Mouse (Mus musculus): ENCODE data around the gene Fars2. TPM values are rescaled to one million over a fixed set of nuclear protein-coding genes. Genes with fewer than 3 reads are reported as not detected.

Fars2 gene
- polyA plus RNA-seq, 1 experiment, result 34.9 TPM

DNA sequence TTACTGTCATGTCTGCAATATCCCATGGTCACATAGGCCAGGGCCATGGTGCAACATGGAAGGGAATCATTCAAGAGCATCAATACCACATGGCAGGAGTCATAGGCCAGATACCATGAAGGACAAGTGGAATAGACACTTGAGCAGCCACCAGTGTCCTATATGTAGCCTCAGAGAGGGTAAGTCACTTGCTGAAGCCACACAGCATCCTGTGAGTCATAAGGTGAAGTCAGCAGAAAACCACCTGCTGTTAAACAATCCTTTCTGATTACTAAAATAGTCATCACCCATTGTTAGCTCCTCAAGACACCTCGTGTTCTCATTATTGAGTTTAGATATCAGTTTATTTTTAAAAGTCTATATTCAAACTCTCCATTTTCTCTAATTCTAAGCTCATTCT, 395.9 kb downstream of the Fars2 start:
- H3K4me1 ChIP-seq (ENCODE audit: control insufficient read depth, insufficient read depth, low read length), result no peaks in the 10 kb centered on the region
- H3K4me3 ChIP-seq (replicated peaks; ENCODE audit: extremely low read depth, low read depth, low read length), result no peak overlapping the region
- DNase-seq, result no peak
- TF ChIP-seq POLR2A (IDR thresholded peaks at IDR 0.05; ENCODE audit: borderline replicate concordance, extremely low read depth, low read depth, low read length) (no peak), CTCF (IDR thresholded peaks at IDR 0.05; ENCODE audit: insufficient read depth, low read length) (no peak)
- WGBS, result 79% methylated on average over 1 of the region's 1 CpGs

DNA sequence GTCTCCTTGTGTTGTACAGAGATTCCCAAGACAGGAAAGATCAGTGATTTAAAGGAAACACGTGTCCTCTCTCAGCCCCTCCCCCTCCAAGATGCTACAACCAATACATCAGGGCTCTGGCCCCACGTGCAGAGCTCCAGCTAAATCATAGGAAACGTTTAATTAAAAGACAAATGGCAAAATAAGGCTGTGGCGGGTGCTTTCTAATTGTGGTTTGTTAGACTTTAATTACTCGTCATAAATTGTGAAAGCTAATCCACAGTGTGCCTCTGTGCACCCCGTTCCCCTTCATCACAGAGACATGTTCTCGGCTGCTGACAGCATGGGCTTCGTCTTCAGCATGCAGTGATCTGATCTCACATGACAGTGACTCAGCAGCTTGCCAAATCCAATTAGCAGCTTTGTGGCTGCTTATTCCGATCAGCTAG, 400.9 kb downstream of the Fars2 start:
- 75% methylated on average over 9 of the region's 9 CpGs for WGBS
- H3K4me3 ChIP-seq (replicated peaks; ENCODE audit: extremely low read depth, low read depth, low read length), result no peak overlapping the region
- no peak for TF ChIP-seq POLR2A (IDR thresholded peaks at IDR 0.05; ENCODE audit: borderline replicate concordance, extremely low read depth, low read depth, low read length)
- TF ChIP-seq CTCF (IDR thresholded peaks at IDR 0.05; ENCODE audit: insufficient read depth, low read length), result no peak
- no peaks in the 10 kb centered on the region for H3K4me1 ChIP-seq (ENCODE audit: control insufficient read depth, insufficient read depth, low read length)
- DNase-seq, result no peak

DNA sequence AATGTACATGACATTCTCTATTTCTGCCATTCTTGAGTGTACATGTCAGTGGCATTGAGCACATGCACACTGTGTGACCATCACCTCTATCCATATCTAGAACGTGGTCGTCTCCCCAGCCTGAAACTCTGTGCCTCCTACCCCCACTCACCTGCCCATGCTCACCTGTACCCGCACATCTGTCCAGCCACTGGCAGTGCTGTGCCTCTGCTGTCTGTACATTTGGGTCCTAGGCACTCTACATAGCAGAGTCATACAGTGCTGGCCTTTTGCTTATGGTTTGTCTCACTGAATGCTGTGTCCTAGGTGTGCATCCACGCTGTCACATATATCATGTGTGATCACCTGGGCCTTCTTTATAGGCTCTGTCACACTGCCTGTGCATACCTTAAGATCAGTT, 410.5 kb downstream of the Fars2 start:
- DNase-seq, result no peak
- TF ChIP-seq CTCF (IDR thresholded peaks at IDR 0.05; ENCODE audit: insufficient read depth, low read length) (no peak), POLR2A (IDR thresholded peaks at IDR 0.05; ENCODE audit: borderline replicate concordance, extremely low read depth, low read depth, low read length) (no peak)
- WGBS, result 96% methylated on average over 4 of the region's 4 CpGs
- H3K4me1 ChIP-seq (ENCODE audit: control insufficient read depth, insufficient read depth, low read length), result peaks cover 2% of the 10 kb centered on the region; the same call in 1 of the 2 replicates
- H3K4me3 ChIP-seq (replicated peaks; ENCODE audit: extremely low read depth, low read depth, low read length), result no peak overlapping the region

DNA sequence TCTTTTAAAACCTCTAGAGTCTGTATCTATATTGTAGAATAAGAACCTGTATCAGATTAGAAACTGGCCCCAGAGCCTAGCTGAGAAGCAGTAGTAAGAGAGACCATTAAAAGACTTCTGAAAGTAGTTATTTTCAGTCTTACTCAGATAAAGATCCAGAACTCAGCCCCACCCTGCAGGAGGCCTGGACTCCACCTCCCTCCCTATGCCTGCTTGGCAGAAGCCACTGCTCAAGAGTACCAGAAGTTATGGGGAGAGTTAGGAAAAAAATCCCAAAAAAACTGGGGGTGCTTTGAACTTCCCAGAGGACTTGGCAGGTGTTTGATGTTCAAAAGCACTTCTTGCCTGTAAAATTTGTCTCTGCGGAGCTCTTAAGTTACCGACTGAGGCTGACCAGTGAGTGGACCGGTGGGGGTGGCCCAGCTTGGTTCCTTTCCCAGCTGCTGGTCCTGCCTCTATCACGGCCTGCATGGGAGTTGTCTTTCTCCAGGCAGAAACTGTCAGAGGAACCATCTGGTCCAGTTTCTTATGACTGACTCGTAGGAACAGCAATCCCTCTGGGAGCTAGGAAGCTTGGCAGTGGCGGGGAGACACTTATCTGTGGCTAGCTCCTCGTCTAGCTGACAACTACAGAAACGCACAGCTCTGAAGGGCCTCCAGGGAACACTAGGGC, 411.1 kb downstream of the Fars2 start:
- Histone ChIP-seq H3K4me1 (ENCODE audit: control insufficient read depth, insufficient read depth, low read length) (peaks cover 2% of the 10 kb centered on the region; the same call in 1 of the 2 replicates), H3K4me3 (replicated peaks; ENCODE audit: extremely low read depth, low read depth, low read length) (no peak overlapping the region)
- WGBS, result 52% methylated on average over 8 of the region's 8 CpGs
- no peak for TF ChIP-seq POLR2A (IDR thresholded peaks at IDR 0.05; ENCODE audit: borderline replicate concordance, extremely low read depth, low read depth, low read length)
- no peak for TF ChIP-seq CTCF (IDR thresholded peaks at IDR 0.05; ENCODE audit: insufficient read depth, low read length)
- DNase-seq, result peak; percentile 13

DNA sequence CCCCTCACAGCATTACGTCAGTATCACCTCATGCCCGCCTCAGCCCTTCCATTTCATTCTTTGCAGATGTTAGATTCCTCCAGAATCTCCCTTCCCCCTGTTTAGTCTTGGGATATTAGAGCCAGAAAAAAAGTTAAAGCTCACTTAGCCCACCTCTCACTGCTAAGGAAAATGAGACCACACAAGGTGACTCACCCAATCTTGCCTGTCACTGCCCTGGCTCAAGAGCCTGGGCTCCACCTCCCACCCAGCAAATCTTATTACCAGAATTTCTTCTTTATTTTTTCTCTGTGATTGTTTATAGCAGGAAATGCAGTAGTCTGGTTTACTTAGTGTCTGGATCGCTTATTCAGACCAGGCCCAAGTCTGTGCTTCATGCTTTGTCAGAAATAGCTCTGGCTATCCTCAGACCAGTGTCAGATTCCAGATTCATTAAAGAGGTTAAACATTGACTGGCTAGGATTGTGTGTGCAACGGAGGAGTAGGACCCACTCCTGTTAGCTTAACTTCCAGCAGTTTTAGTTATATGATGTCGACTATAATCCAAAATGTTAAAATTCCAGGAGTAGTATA, 412.3 kb downstream of the Fars2 start:
- WGBS, result 76% methylated on average over 5 of the region's 5 CpGs
- TF ChIP-seq POLR2A (IDR thresholded peaks at IDR 0.05; ENCODE audit: borderline replicate concordance, extremely low read depth, low read depth, low read length), result no peak
- TF ChIP-seq CTCF (IDR thresholded peaks at IDR 0.05; ENCODE audit: insufficient read depth, low read length), result no peak
- Histone ChIP-seq H3K4me3 (replicated peaks; ENCODE audit: extremely low read depth, low read depth, low read length) (no peak overlapping the region), H3K4me1 (ENCODE audit: control insufficient read depth, insufficient read depth, low read length) (peaks cover 2% of the 10 kb centered on the region; the same call in 1 of the 2 replicates)
- DNase-seq, result no peak

DNA sequence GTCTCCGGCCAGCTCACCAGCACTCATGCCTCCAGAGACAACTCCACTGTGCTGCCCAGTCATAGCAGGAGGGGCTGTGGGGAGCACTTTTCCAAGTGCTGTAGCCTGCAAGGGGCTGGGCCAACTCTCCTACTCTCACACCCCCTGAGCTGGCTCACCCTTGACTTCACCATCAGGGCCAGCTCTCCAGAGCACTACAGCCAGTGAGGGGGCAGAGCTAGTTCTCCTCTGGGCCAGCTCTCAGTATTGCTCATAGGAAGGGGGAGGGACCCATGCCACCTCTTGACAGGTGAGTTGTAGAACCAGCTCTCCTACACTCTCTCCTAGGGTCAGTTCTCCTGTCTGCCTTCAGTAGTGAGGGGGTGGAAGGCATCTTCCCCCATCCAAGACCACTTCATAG, 413.6 kb downstream of the Fars2 start:
- no peak overlapping the region for H3K4me3 ChIP-seq (replicated peaks; ENCODE audit: extremely low read depth, low read depth, low read length)
- TF ChIP-seq POLR2A (IDR thresholded peaks at IDR 0.05; ENCODE audit: borderline replicate concordance, extremely low read depth, low read depth, low read length) (no peak), CTCF (IDR thresholded peaks at IDR 0.05; ENCODE audit: insufficient read depth, low read length) (no peak)
- peak; percentile 10 for DNase-seq
- 66% methylated on average over 1 of the region's 1 CpGs for WGBS
- peaks cover 2% of the 10 kb centered on the region; the same call in 1 of the 2 replicates for H3K4me1 ChIP-seq (ENCODE audit: control insufficient read depth, insufficient read depth, low read length)

DNA sequence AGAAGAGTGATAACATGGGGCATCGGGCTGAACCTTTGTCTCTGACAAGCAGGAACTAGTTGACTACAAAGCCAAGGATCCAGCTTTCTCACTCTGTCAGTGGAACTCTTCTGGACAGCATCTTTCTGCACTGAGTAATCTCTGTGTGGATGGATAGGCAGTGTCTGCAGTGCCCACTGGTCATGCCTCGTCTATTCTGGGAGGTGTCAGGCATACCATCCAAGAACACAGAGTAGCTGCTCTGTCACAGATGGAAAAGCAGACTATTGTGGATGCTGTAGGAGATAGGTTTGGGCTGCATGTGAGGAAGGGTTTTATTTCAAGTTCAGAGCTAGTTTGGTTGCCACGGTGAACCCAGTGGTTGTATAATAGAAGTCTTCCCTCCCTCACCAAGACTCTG, 414.7 kb downstream of the Fars2 start:
- no peak for DNase-seq
- 89% methylated on average over 3 of the region's 3 CpGs for WGBS
- Histone ChIP-seq H3K4me3 (replicated peaks; ENCODE audit: extremely low read depth, low read depth, low read length) (no peak overlapping the region), H3K4me1 (ENCODE audit: control insufficient read depth, insufficient read depth, low read length) (peaks cover 2% of the 10 kb centered on the region; the same call in 1 of the 2 replicates)
- TF ChIP-seq POLR2A (IDR thresholded peaks at IDR 0.05; ENCODE audit: borderline replicate concordance, extremely low read depth, low read depth, low read length), result no peak
- TF ChIP-seq CTCF (IDR thresholded peaks at IDR 0.05; ENCODE audit: insufficient read depth, low read length), result no peak

DNA sequence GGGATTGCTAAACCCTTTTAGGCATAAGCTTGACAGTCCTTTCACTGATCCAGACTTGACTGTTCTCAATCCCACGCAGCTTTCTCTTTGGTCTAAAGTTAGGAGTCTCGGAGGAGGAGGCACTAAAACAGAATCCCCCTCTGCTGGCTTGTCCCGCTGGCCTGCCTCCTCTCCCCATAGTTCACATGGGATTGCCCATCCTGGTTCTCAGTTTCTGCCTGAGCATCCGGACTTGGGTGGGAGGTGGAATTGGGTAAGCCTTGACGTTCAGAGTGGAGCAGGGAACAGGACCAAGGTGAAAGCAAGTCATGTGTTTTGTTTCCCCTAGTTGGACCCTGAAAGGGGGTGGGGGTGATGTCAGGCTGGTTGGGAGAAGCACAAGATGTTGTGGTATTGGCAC, 415.9 kb downstream of the Fars2 start:
- DNase-seq, result no peak
- WGBS, result 94% methylated on average over 5 of the region's 5 CpGs
- H3K4me3 ChIP-seq (replicated peaks; ENCODE audit: extremely low read depth, low read depth, low read length), result no peak overlapping the region
- H3K4me1 ChIP-seq (ENCODE audit: control insufficient read depth, insufficient read depth, low read length), result peaks cover 2% of the 10 kb centered on the region; the same call in 1 of the 2 replicates
- TF ChIP-seq CTCF (IDR thresholded peaks at IDR 0.05; ENCODE audit: insufficient read depth, low read length) (no peak), POLR2A (IDR thresholded peaks at IDR 0.05; ENCODE audit: borderline replicate concordance, extremely low read depth, low read depth, low read length) (no peak)

DNA sequence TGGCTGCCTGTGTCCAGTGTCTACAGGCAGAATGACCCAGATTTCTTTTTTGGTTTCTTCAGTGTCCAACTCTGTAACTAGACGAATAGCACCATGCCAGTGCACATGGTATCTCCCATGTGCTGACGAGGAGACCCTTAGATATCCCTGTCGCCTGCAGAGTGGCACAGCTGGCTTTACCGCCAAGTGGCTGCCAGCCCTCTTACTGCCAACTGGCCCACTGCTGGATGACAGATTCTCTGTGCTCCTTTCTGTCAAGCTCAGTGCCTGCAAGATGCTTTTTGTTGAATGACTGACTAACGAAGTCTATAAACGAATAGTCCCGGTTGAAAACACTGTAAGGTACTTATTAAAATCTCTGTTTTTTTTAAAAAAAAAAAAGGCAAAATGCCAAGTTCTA, 416.3 kb downstream of the Fars2 start:
- TF ChIP-seq POLR2A (IDR thresholded peaks at IDR 0.05; ENCODE audit: borderline replicate concordance, extremely low read depth, low read depth, low read length) (no peak), CTCF (IDR thresholded peaks at IDR 0.05; ENCODE audit: insufficient read depth, low read length) (no peak)
- no peak for DNase-seq
- Histone ChIP-seq H3K4me3 (replicated peaks; ENCODE audit: extremely low read depth, low read depth, low read length) (no peak overlapping the region), H3K4me1 (ENCODE audit: control insufficient read depth, insufficient read depth, low read length) (peaks cover 2% of the 10 kb centered on the region; the same call in 1 of the 2 replicates)
- 75% methylated on average over 7 of the region's 7 CpGs for WGBS
